Mouse (Mus musculus) heart, embryonic 14.5 days (tissue): ENCODE results near the gene Cpm. TPM values are rescaled to one million over a fixed set of nuclear protein-coding genes. Genes with fewer than 3 reads are reported as not detected.

ENCODE experiments used
- ATAC-seq: fragments of 200-750 bp; cut with Nextera tagmentation; 2 replicates; pipeline ENCODE4 v1.8.0; 2017; ENCODE audit warnings: low read depth, moderate TSS enrichment; ENCODE audit not compliant: insufficient number of reproducible peaks, insufficient read depth, low FRiP score
- H3K27ac ChIP-seq, 2 experiments: fragments of 200-500 bp in 1 of 2; fragments of 300-500 bp in 1 of 2; sonication (generic) in 1 of 2; replicated peaks in 1 of 2; 2 replicates each; pipeline ENCODE4 v1.5.1; 2012 to 2014; ENCODE audit warnings: low read depth in 2 of 2, low read length in 2 of 2, control low read depth in 1 of 2, mild to moderate bottlenecking in 1 of 2, mixed read lengths in 1 of 2; ENCODE audit not compliant: control insufficient read depth in 1 of 2, insufficient read depth in 1 of 2
- H3K27me3 ChIP-seq: fragments of 300-500 bp; sonication (generic); 2 replicates; pipeline ENCODE4 v1.6.1; 2014; ENCODE audit warnings: mild to moderate bottlenecking, low read length, control low read depth; ENCODE audit not compliant: control insufficient read depth, insufficient read depth
- H3K36me3 ChIP-seq: fragments of 300-500 bp; sonication (generic); 2 replicates; pipeline ENCODE4 v1.6.1; 2014; ENCODE audit warnings: mild to moderate bottlenecking, control low read depth, low read length, mixed read lengths; ENCODE audit not compliant: control insufficient read depth, insufficient read depth
- H3K4me1 ChIP-seq, 2 experiments: fragments of 200-500 bp in 1 of 2; fragments of 300-500 bp in 1 of 2; sonication (generic) in 1 of 2; 2 replicates each; pipeline ENCODE4 v1.6.1; 2012 to 2014; ENCODE audit warnings: low read length in 2 of 2, control low read depth in 1 of 2, mixed read lengths in 1 of 2; ENCODE audit not compliant: control insufficient read depth in 2 of 2, insufficient read depth in 2 of 2
- H3K4me2 ChIP-seq: fragments of 300-500 bp; sonication (generic); 2 replicates; pipeline ENCODE4 v1.6.1; 2014; ENCODE audit warnings: mild to moderate bottlenecking, low read length
- H3K4me3 ChIP-seq, 2 experiments: fragments of 200-500 bp in 1 of 2; fragments of 300-500 bp in 1 of 2; sonication (generic) in 1 of 2; 2 replicates each; pipeline ENCODE4 v1.5.1; 2012 to 2014; ENCODE audit warnings: low read length in 2 of 2, mild to moderate bottlenecking in 2 of 2, control low read depth in 1 of 2, low read depth in 1 of 2, moderate library complexity in 1 of 2; ENCODE audit not compliant: control insufficient read depth in 1 of 2, insufficient read depth in 1 of 2
- H3K9ac ChIP-seq: fragments of 300-500 bp; sonication (generic); 2 replicates; pipeline ENCODE4 v1.6.1; 2014; ENCODE audit warnings: mild to moderate bottlenecking, low read length
- H3K9me3 ChIP-seq: fragments of 300-500 bp; sonication (generic); 2 replicates; pipeline ENCODE4 v1.6.1; 2016; ENCODE audit warnings: low read length, control low read depth; ENCODE audit not compliant: control insufficient read depth
- WGBS: fragments of 180-500 bp; shearing (Covaris S2); extraction: QIAGEN DNeasy Blood & Tissue Kit; methylation state at CpG from one replicate; pipeline ENCODE4 v1.1.7; 2014; 5-methylcytosine and 5-hydroxymethylcytosine counted together
- polyA plus RNA-seq: library from polyadenylated mRNA; unstranded; fragments of >200 nt; fragmentation: Nextera tagmentation; extraction: Ambion mirVana; gene quantifications from 2 replicates; pipeline ENCODE4 v1.2.1, GENCODE M21; 2014

Cpm gene
- polyA plus RNA-seq, 1 experiment from 2014 or later, result 0.96 TPM

- Histone ChIP-seq H3K27ac (no peak overlapping the region), H3K4me1 (peaks cover 5 to 12% of the 10 kb centered on the region in 2 experiments; a peak in 2 of 4 replicates), H3K9me3 (no peaks in the 10 kb centered on the region), H3K4me2 (no peak overlapping the region), H3K4me3 (no peak overlapping the region), H3K36me3 (no peaks in the 10 kb centered on the region), H3K9ac (no peak overlapping the region), H3K27me3 (peaks cover 40% of the 10 kb centered on the region)
- WGBS, result 83% methylated on average over 4 of the region's 4 CpGs
- ATAC-seq, result no peak
These were observed 3.1 kb downstream of the Cpm start for GRCm38 (mm10) chr10:117632394-117632793.

- no peak overlapping the region for H3K4me2 ChIP-seq
- peaks cover 31% of the 10 kb centered on the region for H3K27me3 ChIP-seq
- no peak overlapping the region for H3K4me3 ChIP-seq
- ATAC-seq, result no peak
- WGBS, result 88% methylated on average over 5 of the region's 5 CpGs
- no peak overlapping the region for H3K27ac ChIP-seq
- H3K4me1 ChIP-seq, result peaks cover 5 to 8% of the 10 kb centered on the region in 2 experiments; a peak in 2 of 4 replicates
- H3K36me3 ChIP-seq, result no peaks in the 10 kb centered on the region
- no peak overlapping the region for H3K9ac ChIP-seq
- H3K9me3 ChIP-seq, result no peaks in the 10 kb centered on the region
These were observed 4.4 kb downstream of the Cpm start for GRCm38 (mm10) chr10:117633564-117634208.

GRCm38 (mm10) chr10:117634323-117635030 lies 5.2 kb downstream of the Cpm start:
- H3K9ac ChIP-seq, result no peak overlapping the region
- H3K4me2 ChIP-seq, result no peak overlapping the region
- ATAC-seq, result no peak
- no peak overlapping the region for H3K4me3 ChIP-seq
- no peak overlapping the region for H3K27ac ChIP-seq
- H3K4me1 ChIP-seq, result peaks cover 3 to 4% of the 10 kb centered on the region in 2 experiments; a peak in 1 of 4 replicates
- 76% methylated on average over 10 of the region's 10 CpGs for WGBS
- H3K9me3 ChIP-seq, result no peaks in the 10 kb centered on the region
- no peaks in the 10 kb centered on the region for H3K36me3 ChIP-seq
- H3K27me3 ChIP-seq, result peaks cover 24% of the 10 kb centered on the region

GRCm38 (mm10) chr10:117635078-117635771 lies 5.9 kb downstream of the Cpm start:
- H3K27ac ChIP-seq, result no peak overlapping the region
- no peak overlapping the region for H3K4me2 ChIP-seq
- no peak overlapping the region for H3K9ac ChIP-seq
- H3K9me3 ChIP-seq, result no peaks in the 10 kb centered on the region
- H3K4me3 ChIP-seq, result no peak overlapping the region
- peaks cover 18% of the 10 kb centered on the region for H3K27me3 ChIP-seq
- 89% methylated on average over 8 of the region's 8 CpGs for WGBS
- H3K4me1 ChIP-seq, result peaks cover 0 to 1% of the 10 kb centered on the region in 2 experiments; a peak in 1 of 4 replicates
- no peaks in the 10 kb centered on the region for H3K36me3 ChIP-seq
- ATAC-seq, result no peak

GRCm38 (mm10) chr10:117635823-117636589 lies 6.7 kb downstream of the Cpm start:
- Histone ChIP-seq H3K27me3 (peaks cover 12% of the 10 kb centered on the region), H3K9me3 (no peaks in the 10 kb centered on the region), H3K36me3 (no peaks in the 10 kb centered on the region), H3K4me2 (no peak overlapping the region), H3K9ac (no peak overlapping the region), H3K27ac (no peak overlapping the region), H3K4me1 (peaks cover 0 to 2% of the 10 kb centered on the region in 2 experiments; a peak in 1 of 4 replicates), H3K4me3 (no peak overlapping the region)
- WGBS, result 95% methylated on average over 3 of the region's 3 CpGs
- ATAC-seq, result no peak

GRCm38 (mm10) chr10:117637062-117637744 lies 7.9 kb downstream of the Cpm start:
- 60% methylated on average over 9 of the region's 9 CpGs for WGBS
- no peak overlapping the region for H3K4me3 ChIP-seq
- no peaks in the 10 kb centered on the region for H3K36me3 ChIP-seq
- H3K4me1 ChIP-seq, result peaks cover 0 to 7% of the 10 kb centered on the region in 2 experiments; a peak in 2 of 4 replicates
- no peak overlapping the region for H3K4me2 ChIP-seq
- ATAC-seq, result no peak
- no peak overlapping the region for H3K27ac ChIP-seq
- no peaks in the 10 kb centered on the region for H3K9me3 ChIP-seq
- H3K27me3 ChIP-seq, result peaks cover 1% of the 10 kb centered on the region; the same call in 1 of the 2 replicates
- H3K9ac ChIP-seq, result no peak overlapping the region
